Comparison of ENCODE assay signal across 9 mouse cellular contexts in the genomic region with DNA sequence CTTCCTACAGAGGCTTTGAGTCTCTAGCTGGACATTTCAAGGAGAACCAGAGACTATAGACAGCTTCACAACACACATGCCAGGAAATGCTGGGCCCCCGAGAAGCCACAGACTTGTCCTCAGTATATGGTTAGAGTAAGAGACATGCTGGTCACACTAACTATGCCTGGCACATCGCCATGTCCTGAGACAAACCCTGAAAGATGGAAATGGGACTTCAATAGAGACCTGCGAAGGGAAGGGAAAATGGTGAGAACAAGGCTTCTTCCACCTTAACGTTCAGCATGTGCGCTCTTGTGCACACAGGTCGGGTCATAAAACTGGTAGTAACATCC. TPM values are rescaled to one million over a fixed set of nuclear protein-coding genes. Genes with fewer than 3 reads are reported as not detected.
A peak's percentile ranks its signal among the peaks of the same experiment; 100 is the strongest.
DNase-seq lines count a peak whose midpoint lies in the region; ATAC-seq and TF ChIP-seq lines count a peak whose summit lies in the region.
"Had no signal": no experiment of that assay in that cellular context is flagged by ENCODE, and none has a peak within 500 bp of the region (broad histone marks: within the 10 kb centered on the region; RNA-seq: fewer than 3 reads in every experiment).

No protein-coding gene starts in this region.

- H3K4me2 ChIP-seq in heart, embryonic 11.5 days, result peak overlapping the region; percentile 93
- peak overlapping the region; percentile 61 for H3K4me2 ChIP-seq in embryonic facial prominence, embryonic 12.5 days (replicated peaks)
- H3K4me2 ChIP-seq in hindbrain, postnatal 0 days (ENCODE audit: low read depth, low read length), result peak overlapping the region; percentile 77

- intact Hi-C loops in heart, postnatal 25 days (cut with DNase I), result loop anchor here (2.0 to 10.0 kb wide), 2 partner anchors 195 to 559 kb away; no protein-coding TSS in a partner anchor

- no peaks in the 10 kb centered on the region for H3K36me3 ChIP-seq in heart, embryonic 11.5 days (ENCODE audit: control insufficient read depth, insufficient read depth, low read length)
- H3K36me3 ChIP-seq in embryonic facial prominence, embryonic 12.5 days, result no peaks in the 10 kb centered on the region
- H3K36me3 ChIP-seq in hindbrain, postnatal 0 days (ENCODE audit: insufficient read depth, low read length), result no peaks in the 10 kb centered on the region
- H3K36me3 ChIP-seq: G1E had no signal

- no peaks in the 10 kb centered on the region for H3K9me3 ChIP-seq in heart, embryonic 11.5 days (replicated peaks; ENCODE audit: control insufficient read depth, low read length)
- H3K9me3 ChIP-seq in embryonic facial prominence, embryonic 12.5 days, result no peaks in the 10 kb centered on the region
- no peaks in the 10 kb centered on the region for H3K9me3 ChIP-seq in hindbrain, postnatal 0 days (ENCODE audit: low read length)
- H3K9me3 ChIP-seq: G1E had no signal

- no peak overlapping the region for H3K9ac ChIP-seq in heart, embryonic 11.5 days (ENCODE audit: low read depth, low read length)
- H3K9ac ChIP-seq in embryonic facial prominence, embryonic 12.5 days, result no peak overlapping the region
- no peak overlapping the region; the same call in 1 of the 2 replicates for H3K9ac ChIP-seq in hindbrain, postnatal 0 days (replicated peaks; ENCODE audit: low read length)

- WGBS in heart, embryonic 11.5 days (ENCODE audit: insufficient replicate concordance), result 38% methylated on average over 6 of the region's 6 CpGs
- WGBS in embryonic facial prominence, embryonic 12.5 days, result 53% methylated on average over 6 of the region's 6 CpGs
- whole genome bisulfite sequencing in hindbrain, postnatal 0 days, result 49% methylated on average over 6 of the region's 6 CpGs

- ATAC-seq in heart, embryonic 11.5 days (replicated peaks; ENCODE audit: insufficient number of reproducible peaks, low FRiP score, low TSS enrichment), result no peak
- no peak for ATAC-seq in embryonic facial prominence, embryonic 12.5 days (ENCODE audit: insufficient number of reproducible peaks, insufficient read depth, low FRiP score, low TSS enrichment)
- 0 out of 2 replicates have a peak, but pooled peaks have one; percentile 10 for ATAC-seq in hindbrain, postnatal 0 days
- no peak for ATAC-seq in megakaryocyte-erythroid progenitor cell, adult 5-6 weeks (replicated peaks; ENCODE audit: low FRiP score, low TSS enrichment, poor library complexity, severe bottlenecking)

- DNase-seq in heart, postnatal 25 days (ENCODE audit: low spot score), result no peak
- no peak for DNase-seq in hindbrain, postnatal 0 days (ENCODE audit: low spot score)
- peak; percentile 46 for DNase-seq in lung, postnatal 10 days
- no peak for DNase-seq in ovary, postnatal 14 days (ENCODE audit: low spot score)
- no peak for DNase-seq in cerebellum, adult 9-10 months

- H3K4me1 ChIP-seq in heart, embryonic 11.5 days (ENCODE audit: control insufficient read depth, insufficient read depth, low read length), result peaks cover 4% of the 10 kb centered on the region; the same call in 1 of the 2 replicates
- H3K4me1 ChIP-seq in embryonic facial prominence, embryonic 12.5 days, result 0 out of 2 replicates have a peak, but pooled peaks cover 9% of the 10 kb centered on the region
- H3K4me1 ChIP-seq in hindbrain, postnatal 0 days (ENCODE audit: insufficient read depth, low read length), result peaks cover 16% of the 10 kb centered on the region

- no peak overlapping the region for H3K27ac ChIP-seq in heart, embryonic 11.5 days (ENCODE audit: low read depth, low read length)
- H3K27ac ChIP-seq in embryonic facial prominence, embryonic 12.5 days, result no peak overlapping the region
- H3K27ac ChIP-seq in hindbrain, postnatal 0 days, result no peak overlapping the region

- peak overlapping the region; percentile 44 for H3K4me3 ChIP-seq in heart, embryonic 11.5 days (ENCODE audit: low read depth, low read length)
- no peak overlapping the region for H3K4me3 ChIP-seq in embryonic facial prominence, embryonic 12.5 days
- no peak overlapping the region for H3K4me3 ChIP-seq in hindbrain, postnatal 0 days (ENCODE audit: low read length)

- peaks cover 34% of the 10 kb centered on the region for H3K27me3 ChIP-seq in heart, embryonic 11.5 days (ENCODE audit: control insufficient read depth, insufficient read depth, low read length)
- H3K27me3 ChIP-seq in embryonic facial prominence, embryonic 12.5 days, result peaks cover 11% of the 10 kb centered on the region
- H3K27me3 ChIP-seq in hindbrain, postnatal 0 days (ENCODE audit: insufficient read depth, low read length), result no peaks in the 10 kb centered on the region

- no peak for TF ChIP-seq CTCF in hindbrain, postnatal 0 days (IDR thresholded peaks at IDR 0.05; ENCODE audit: low read depth)

RNA-seq across cellular contexts. Expression of a gene that starts 38.9 kb away (rescaled TPM):
- polyA plus RNA-seq in heart, embryonic 11.5 days (2014; fragmentation: Nextera tagmentation; extraction: Ambion mirVana), result 8.9 TPM in 2 replicates
- total RNA-seq in heart, postnatal 25 days (2021), result 1 to 10 TPM; 6.4 to 7.5 TPM
- polyA plus RNA-seq in embryonic facial prominence, embryonic 12.5 days (2016; fragmentation: Nextera tagmentation; extraction: Ambion mirVana), result 38.2 and 39.2 TPM in 2 replicates
- total RNA-seq in hindbrain, postnatal 0 days (2014; rRNA removed), result 217 and 236 TPM in 2 replicates
- polyA plus RNA-seq in hindbrain, postnatal 0 days (2015; fragmentation: Nextera tagmentation; extraction: Ambion mirVana), result 116 and 130 TPM in 2 replicates
- 9.3 and 12.1 TPM in 2 replicates for total RNA-seq in megakaryocyte-erythroid progenitor cell, adult 5-6 weeks (2014; fragmentation: Nextera tagmentation)
- 4.9 and 6.1 TPM in 2 replicates for total RNA-seq in megakaryocyte-erythroid progenitor cell, adult 5-6 weeks (2017)
- polyA plus RNA-seq: G1E had no signal

Comparison
In these comparisons a context has a peak if more than half of its experiments do, and no peak if none do; other contexts are left out.
1. RNA of a gene that starts 38.9 kb away (total RNA-seq): 217 to 236 TPM in hindbrain, postnatal 0 days; 4.9 to 12.1 TPM in megakaryocyte-erythroid progenitor cell, adult 5-6 weeks and 6.4 to 7.5 TPM in heart, postnatal 25 days; every median in the first group is over 10 times any median in the second.
2. Peak in every context shown above with its lines, with median percentiles within 50 percentile points of each other: H3K4me2 ChIP-seq.